8 mouse cellular contexts compared by ENCODE assay signal in the genomic region with DNA sequence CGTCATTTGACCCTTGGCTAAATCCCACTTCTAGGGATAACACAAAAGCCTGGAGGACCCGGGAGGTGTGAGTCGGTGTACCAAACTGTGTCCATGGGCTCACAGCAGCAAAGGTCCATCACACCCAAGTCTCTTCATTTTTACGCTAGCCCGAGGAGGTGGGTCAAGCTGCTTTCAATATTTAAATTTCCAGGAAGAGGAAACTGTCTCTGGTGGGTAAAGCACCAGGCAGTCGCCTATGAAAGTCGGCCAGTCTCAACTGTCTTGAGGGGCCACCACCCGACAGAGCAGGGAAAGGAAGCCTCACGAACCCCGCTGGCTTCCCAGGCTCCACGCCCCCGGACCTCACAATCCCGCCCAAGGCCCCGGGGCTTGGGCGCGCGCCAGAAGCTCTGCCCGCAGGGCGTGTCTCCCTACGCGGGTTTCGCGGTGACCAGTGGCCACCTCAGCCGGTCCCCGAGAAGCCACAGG. TPM values are rescaled to one million over a fixed set of nuclear protein-coding genes. Genes with fewer than 3 reads are reported as not detected.
DNase-seq lines count a peak whose midpoint lies in the region; ATAC-seq and TF ChIP-seq lines count a peak whose summit lies in the region.

No protein-coding gene starts in this region.

- 0% methylated on average over 25 of the region's 25 CpGs for WGBS in intestine, embryonic 14.5 days

- peak; percentile 27 for ATAC-seq in Patski
- peak; percentile 65 for ATAC-seq in erythroblast, adult 5-6 weeks (replicated peaks; ENCODE audit: low FRiP score, poor library complexity, severe bottlenecking)
- peak; percentile 74 for ATAC-seq in intestine, embryonic 14.5 days (replicated peaks; ENCODE audit: low FRiP score, low TSS enrichment, low read depth)

- H3K36me3 ChIP-seq in intestine, embryonic 14.5 days (ENCODE audit: control insufficient read depth, insufficient read depth, low read length) = peaks cover 33% of the 10 kb centered on the region

- CTCF ChIA-PET in Patski (lab: Charles Lee) = interaction anchor here (0.9 to 3.5 kb wide), 5 partner anchors 10 to 132 kb away, joined by 3 to 22 read pairs (median 4); a partner anchor contains a TSS

- H3K4me3 ChIP-seq in left cerebral cortex, adult 2 months = peak overlapping the region; percentile 98
- H3K4me3 ChIP-seq in intestine, embryonic 14.5 days (ENCODE audit: low read depth, low read length) = peak overlapping the region; percentile 66

- POLR2A ChIA-PET in Patski (lab: Charles Lee) = interaction anchor here (0.6 to 0.9 kb wide), 5 partner anchors 11 to 147 kb away, joined by 3 to 4 read pairs (median 3); no protein-coding TSS in a partner anchor

- peaks cover 8% of the 10 kb centered on the region for H3K4me1 ChIP-seq in intestine, embryonic 14.5 days (replicated peaks; ENCODE audit: control insufficient read depth, insufficient read depth, low read length)

- in situ Hi-C loops in Patski (cut with MboI; ENCODE audit: low pct_unique_long_range_greater_than_20kb) = loop anchor here (5.0 kb wide), 1 partner anchor 116 kb away; no protein-coding TSS in a partner anchor

- intact Hi-C loops in left cerebral cortex, adult 2 months (cut with DNase I) = loop anchor here (2.0 kb wide), 2 partner anchors 66 to 106 kb away; a partner anchor contains a TSS

- H3K4me2 ChIP-seq in intestine, embryonic 14.5 days (ENCODE audit: low read length) = peak overlapping the region; percentile 66

- no peak for TF ChIP-seq CTCF in left cerebral cortex, adult 2 months (IDR thresholded peaks at IDR 0.05)
- no peak for TF ChIP-seq CTCF in Patski (IDR thresholded peaks at IDR 0.05)

- no peaks in the 10 kb centered on the region for H3K27me3 ChIP-seq in Patski
- H3K27me3 ChIP-seq in intestine, embryonic 14.5 days (replicated peaks; ENCODE audit: control insufficient read depth, insufficient read depth, low read length) = no peaks in the 10 kb centered on the region

- peak overlapping the region; percentile 82 for H3K9ac ChIP-seq in intestine, embryonic 14.5 days (ENCODE audit: low read length)

- H3K9me3 ChIP-seq in intestine, embryonic 14.5 days (ENCODE audit: control insufficient read depth, low read length) = no peaks in the 10 kb centered on the region

- no peak for DNase-seq in left cerebral cortex, adult 2 months (ENCODE audit: extremely low spot score in 1 of 2, low spot score in 2 of 2)
- DNase-seq in left cerebral cortex, adult 11 months (ENCODE audit: low spot score) = no peak
- no peak for DNase-seq in Patski (ENCODE audit: low read depth, low spot score)
- no peak for DNase-seq in intestine, embryonic 14.5 days (ENCODE audit: low spot score)
- DNase-seq in lung, postnatal 25 days (ENCODE audit: low spot score) = peak; percentile 24
- DNase-seq in spleen, postnatal 10 days (ENCODE audit: low spot score in 2 of 2) = peak; percentile 39 to 77
- no peak for DNase-seq in gastrocnemius, postnatal 4 days (ENCODE audit: low spot score in 2 of 2)

- H3K27ac ChIP-seq in left cerebral cortex, adult 2 months = peak overlapping the region; percentile 87
- peak overlapping the region; percentile 87 for H3K27ac ChIP-seq in intestine, embryonic 14.5 days (ENCODE audit: low read depth)

RNA-seq across cellular contexts. Expression of a gene that starts 0.5 kb away (rescaled TPM):
- 10 to 100 TPM; 34.0 to 37.3 TPM for total RNA-seq in left cerebral cortex, adult 2 months (2021)
- 34.3 TPM for polyA plus RNA-seq in Patski (2021)
- 13.0 and 18.1 TPM in 2 replicates for total RNA-seq in erythroblast, adult 5-6 weeks (2015; ENCODE audit: low replicate concordance)
- total RNA-seq in erythroblast, adult 5-6 weeks (2017; ENCODE audit: low replicate concordance) = 50.3 and 62.6 TPM in 2 replicates
- polyA plus RNA-seq in intestine, embryonic 14.5 days (2014; fragmentation: Nextera tagmentation; extraction: Ambion mirVana) = 64.8 and 70.6 TPM in 2 replicates
- total RNA-seq in gastrocnemius, postnatal 4 days (2021) = 10 to 100 TPM; 25.1 to 26.0 TPM

RNA-seq across cellular contexts. Expression of a gene that starts 38.3 kb away (rescaled TPM):
- 1 to 10 TPM; 4.5 to 5.3 TPM for total RNA-seq in left cerebral cortex, adult 2 months (2021)
- polyA plus RNA-seq in Patski (2021) = 5.1 TPM
- total RNA-seq in erythroblast, adult 5-6 weeks (2015; ENCODE audit: low replicate concordance) = 2.9 TPM in 1 of 2 replicates, not detected in the other
- total RNA-seq in erythroblast, adult 5-6 weeks (2017; ENCODE audit: low replicate concordance) = 0.26 and 0.98 TPM in 2 replicates
- polyA plus RNA-seq in intestine, embryonic 14.5 days (2014; fragmentation: Nextera tagmentation; extraction: Ambion mirVana) = 29.7 and 35.7 TPM in 2 replicates
- total RNA-seq in gastrocnemius, postnatal 4 days (2021) = 1 to 10 TPM; 7.7 to 8.1 TPM

RNA-seq across cellular contexts. Expression of a gene that starts 55.5 kb away (rescaled TPM):
- under 1 TPM in 1 of 2 experiments, not detected in 1; 0.48 TPM for total RNA-seq in left cerebral cortex, adult 2 months (2021)
- polyA plus RNA-seq in Patski (2021) = not detected
- not detected in 2 replicates for total RNA-seq in erythroblast, adult 5-6 weeks (2015; ENCODE audit: low replicate concordance)
- total RNA-seq in erythroblast, adult 5-6 weeks (2017; ENCODE audit: low replicate concordance) = 1.8 and 3.7 TPM in 2 replicates
- polyA plus RNA-seq in intestine, embryonic 14.5 days (2014; fragmentation: Nextera tagmentation; extraction: Ambion mirVana) = 73.1 and 74.5 TPM in 2 replicates
- 1 to 10 TPM; 1.1 to 1.6 TPM for total RNA-seq in gastrocnemius, postnatal 4 days (2021)

Comparison
In these comparisons a context has a peak if more than half of its experiments do, and no peak if none do; other contexts are left out.
1. DNase-seq: peak in lung, postnatal 25 days (single experiment) and spleen, postnatal 10 days (2 of 2); none in left cerebral cortex, adult 2 months (0 of 2), left cerebral cortex, adult 11 months (single experiment), Patski (single experiment), intestine, embryonic 14.5 days (single experiment) and gastrocnemius, postnatal 4 days (0 of 2).
2. Peak in every context shown above with its lines, with median percentiles within 50 percentile points of each other: ATAC-seq.